Mouse (Mus musculus) G1E (cell line): ENCODE measurements around the gene Mfap5. TPM values are rescaled to one million over a fixed set of nuclear protein-coding genes. Genes with fewer than 3 reads are reported as not detected.
"Not testable (repeated sequence)": the region's sequence is repeated elsewhere in the genome, so short reads cannot be mapped to it uniquely, and the experiment has no call there.

Experiments used
- ATAC-seq: 2 replicates; pipeline ENCODE4 v1.8.0; 2016; ENCODE audit warnings: mild to moderate bottlenecking; ENCODE audit not compliant: insufficient number of reproducible peaks, poor library complexity, low FRiP score, severe bottlenecking; ENCODE audit errors: extremely low read depth
- DNase-seq: peaks from one replicate; pipeline ENCODE4 v3.0.0; 2012; ENCODE audit warnings: low spot score
- H3K27me3 ChIP-seq: 2 replicates; pipeline ENCODE4 v1.6.1; 2012; ENCODE audit warnings: mild to moderate bottlenecking, low read length, inconsistent platforms; ENCODE audit not compliant: insufficient read depth
- H3K36me3 ChIP-seq: replicated peaks from 2 replicates; pipeline ENCODE3; 2012; ENCODE audit warnings: mild to moderate bottlenecking, inconsistent platforms
- H3K4me1 ChIP-seq: 2 replicates; pipeline ENCODE4 v1.6.1; 2012; ENCODE audit warnings: low read depth, low read length, inconsistent platforms, mixed read lengths; ENCODE audit not compliant: insufficient read depth
- H3K4me3 ChIP-seq: 2 replicates; pipeline ENCODE4 v1.5.1; 2012; ENCODE audit warnings: low read depth, mild to moderate bottlenecking, inconsistent platforms, low read length, moderate library complexity, mixed read lengths
- H3K9me3 ChIP-seq: replicated peaks from 2 replicates; pipeline ENCODE4 v1.6.1; 2012; ENCODE audit warnings: inconsistent platforms
- CTCF ChIP-seq: IDR thresholded peaks from 2 replicates; pipeline ENCODE4 v1.5.1; 2012; ENCODE audit warnings: low read depth, low read length, inconsistent platforms, mixed read lengths
- GATA1 ChIP-seq: IDR thresholded peaks from 2 replicates; pipeline ENCODE4 v1.6.1; 2012; ENCODE audit warnings: borderline replicate concordance, low read length, inconsistent platforms, mixed read lengths
- GATA2 ChIP-seq: IDR thresholded peaks from 2 replicates; pipeline ENCODE4 v1.6.1; 2012; ENCODE audit warnings: low read depth, low read length, inconsistent platforms, borderline replicate concordance
- POLR2AphosphoS5 ChIP-seq: IDR thresholded peaks from 2 replicates; pipeline ENCODE4 v1.6.1; 2012; ENCODE audit warnings: low read depth, low read length, inconsistent platforms; ENCODE audit not compliant: insufficient replicate concordance
- TAL1 ChIP-seq: conservative IDR thresholded peaks from 2 replicates; pipeline ENCODE4 v1.6.1; 2012; ENCODE audit warnings: low read depth, low read length, inconsistent platforms, mixed read lengths
- polyA plus RNA-seq: library from polyadenylated mRNA; stranded (reverse); fragments of >175 nt; gene quantifications from 2 replicates; pipeline ENCODE4 v1.2.3, GENCODE M21; 2012
- total RNA-seq, 2 experiments: library from RNA; stranded (forward) in 1 of 2; stranded (reverse) in 1 of 2; fragments of 200-1000 nt in 1 of 2; fragments of >200 nt in 1 of 2; fragmentation: Nextera tagmentation in 1 of 2; gene quantifications; 2 replicates each; pipeline ENCODE4 v1.2.3; 2014 to 2017

The Mfap5 gene
- total RNA-seq (2014; fragmentation: Nextera tagmentation) (not detected in 2 replicates), total RNA-seq (2017) (0.06 and 0.11 TPM in 2 replicates), polyA plus RNA-seq (not detected in 2 replicates)

- H3K4me3 ChIP-seq: no peak within 1 kb of the TSS
Measured at GRCm38 (mm10) chr6:122505545-122505944, at the start of gene Mfap5. TSS of gene Mfap5 (plus strand) at chr6:122505845.

GRCm38 (mm10) chr6:122458946-122459693 lies 46.5 kb upstream of the Mfap5 start:
- H3K36me3 ChIP-seq: no peaks in the 10 kb centered on the region
- no peaks in the 10 kb centered on the region for H3K27me3 ChIP-seq
- DNase-seq (no peak), ATAC-seq (no peak)
- H3K4me1 ChIP-seq: 0 out of 2 replicates have a peak, but pooled peaks cover 2% of the 10 kb centered on the region
- TF ChIP-seq TAL1 (no peak), GATA1 (no peak), GATA2 (no peak), CTCF (no peak), POLR2AphosphoS5 (no peak)
- no peaks in the 10 kb centered on the region for H3K9me3 ChIP-seq
- no peak overlapping the region for H3K4me3 ChIP-seq

More at GRCm38 (mm10) chr6:122505545-122505944, at the start of gene Mfap5:
- ATAC-seq (no peak), DNase-seq (no peak)
- TF ChIP-seq CTCF: no peak
- no peak for TF ChIP-seq TAL1
- no peak for TF ChIP-seq GATA1
- TF ChIP-seq POLR2AphosphoS5: no peak
- no peak for TF ChIP-seq GATA2
- Histone ChIP-seq H3K9me3 (no peaks in the 10 kb centered on the region), H3K27me3 (peaks cover 10% of the 10 kb centered on the region; the same call in 1 of the 2 replicates), H3K36me3 (no peaks in the 10 kb centered on the region), H3K4me1 (no peaks in the 10 kb centered on the region)

- no peaks in the 10 kb centered on the region for H3K36me3 ChIP-seq
- H3K4me1 ChIP-seq: peaks cover 20% of the 10 kb centered on the region
- H3K4me3 ChIP-seq: no peak overlapping the region
- TF ChIP-seq POLR2AphosphoS5 (no peak), TAL1 (no peak), GATA1 (no peak), CTCF (no peak), GATA2 (no peak)
- ATAC-seq (no peak), DNase-seq (no peak)
- H3K9me3 ChIP-seq: no peaks in the 10 kb centered on the region
- H3K27me3 ChIP-seq: no peaks in the 10 kb centered on the region; the same call in 1 of the 2 replicates
Measured at GRCm38 (mm10) chr6:122466092-122466713, 39.4 kb upstream of the Mfap5 start.

GRCm38 (mm10) chr6:122469030-122469640 lies 36.5 kb upstream of the Mfap5 start:
- Histone ChIP-seq H3K4me1 (peaks cover 18% of the 10 kb centered on the region), H3K27me3 (no peaks in the 10 kb centered on the region; the same call in 1 of the 2 replicates), H3K4me3 (no peak overlapping the region; the same call in 1 of the 2 replicates), H3K9me3 (no peaks in the 10 kb centered on the region), H3K36me3 (no peaks in the 10 kb centered on the region)
- TF ChIP-seq POLR2AphosphoS5: no peak
- TF ChIP-seq TAL1: peak; percentile 25; the same call in 1 of the 2 replicates
- ATAC-seq: peak; percentile 61
- DNase-seq: peak; percentile 13

- H3K4me3 ChIP-seq: no peak overlapping the region
- no peaks in the 10 kb centered on the region; the same call in 1 of the 2 replicates for H3K27me3 ChIP-seq
- DNase-seq (no peak), ATAC-seq (no peak)
- no peaks in the 10 kb centered on the region for H3K36me3 ChIP-seq
- no peaks in the 10 kb centered on the region for H3K9me3 ChIP-seq
- H3K4me1 ChIP-seq: peaks cover 18% of the 10 kb centered on the region
- TF ChIP-seq GATA1: no peak
- TF ChIP-seq POLR2AphosphoS5: no peak
- TF ChIP-seq GATA2: no peak
- TF ChIP-seq TAL1: no peak
- TF ChIP-seq CTCF: no peak
Measured at GRCm38 (mm10) chr6:122470240-122470639, 35.4 kb upstream of the Mfap5 start.

- not testable (repeated sequence) for ATAC-seq, H3K4me3 ChIP-seq, H3K27me3 ChIP-seq, DNase-seq, H3K9me3 ChIP-seq, H3K36me3 ChIP-seq
- H3K4me1 ChIP-seq: peaks cover 16% of the 10 kb centered on the region
Measured at GRCm38 (mm10) chr6:122471461-122471860, 34.2 kb upstream of the Mfap5 start.
